Mouse (Mus musculus): ENCODE data around the gene Zfp398. TPM values are rescaled to one million over a fixed set of nuclear protein-coding genes. Genes with fewer than 3 reads are reported as not detected.

Zfp398 gene
- 10 to 100 TPM in 1 of 2 experiments, 1 to 10 TPM in 1; 8.8 to 12.3 TPM for total RNA-seq (2021)
- long read RNA-seq, experiment 1, full-length matches to known transcripts: 3 of 4 reads
- long read RNA-seq, experiment 1, partial matches to known transcripts: 1 of 4 reads
- long read RNA-seq, experiment 1, other reads (novel, unspliced or antisense): 0 of 4 reads
- long read RNA-seq, experiment 2, partial matches to known transcripts: 0 of 4 reads
- long read RNA-seq, experiment 2, other reads (novel, unspliced or antisense): 1 of 4 reads

DNA sequence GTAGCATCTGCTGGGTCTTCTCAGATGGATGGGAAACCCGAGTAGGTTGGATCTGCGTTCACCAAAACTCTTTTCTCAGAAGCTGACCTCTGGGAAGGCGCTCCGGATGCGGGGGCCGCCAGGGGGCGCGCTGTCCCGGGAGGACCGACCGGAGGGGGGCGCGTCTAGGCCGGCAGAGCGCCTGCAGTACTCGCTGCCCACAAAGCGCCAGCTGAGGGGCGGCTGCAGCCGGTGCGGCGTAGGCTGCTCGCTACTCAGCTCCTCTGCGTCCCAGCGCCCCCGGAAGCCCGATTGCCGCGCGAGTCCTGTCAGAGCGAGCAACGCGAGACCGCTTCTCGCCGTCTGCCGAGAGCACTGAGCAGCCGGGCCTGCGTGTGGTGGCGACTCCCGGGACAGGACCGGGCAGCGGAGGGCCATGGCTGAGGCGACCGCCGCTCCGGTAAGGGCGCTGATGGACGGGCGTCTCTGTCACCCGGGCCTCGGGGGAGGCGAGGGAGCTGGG lies at the start of gene Zfp398:
Gene Zfp398, plus strand, starts transcription at position 180 of the 502 bp plus-strand sequence.
- DNase-seq (ENCODE audit: low spot score in 2 of 2): peak; percentile 99

- peak; percentile 70 to 76 for DNase-seq (ENCODE audit: low spot score in 2 of 2)
These were observed 47.3 kb upstream of the Zfp398 start for GRCm38 (mm10) chr6:47787941-47788736.

- no peak for DNase-seq (ENCODE audit: low spot score in 2 of 2)
These were observed 46.6 kb upstream of the Zfp398 start for GRCm38 (mm10) chr6:47788821-47789220.

- no peak for DNase-seq (ENCODE audit: low spot score in 2 of 2)
These were observed 44.7 kb upstream of the Zfp398 start for GRCm38 (mm10) chr6:47790745-47791144.

DNA sequence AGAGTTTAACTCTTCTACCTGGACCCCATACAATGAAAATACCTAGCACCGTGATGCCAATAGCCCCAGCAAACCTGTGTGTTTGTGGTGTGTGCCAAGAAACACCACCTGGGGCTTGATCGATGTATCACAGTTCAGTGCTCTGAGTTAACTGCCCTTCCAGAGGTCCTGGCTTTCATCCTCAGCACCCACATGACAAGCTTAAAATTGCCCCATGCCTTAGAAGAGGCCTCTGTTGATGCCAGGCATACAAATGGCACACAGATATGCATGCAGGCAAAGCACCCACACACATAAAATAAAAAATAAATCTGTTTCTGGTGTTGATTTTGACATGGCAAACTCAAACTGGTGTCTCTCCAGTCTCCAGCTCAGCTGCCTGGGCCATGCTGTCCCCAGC lies 42.9 kb upstream of the Zfp398 start:
- peak in 1 of 2 experiments; percentile 10 for DNase-seq (ENCODE audit: low spot score in 2 of 2)

DNA sequence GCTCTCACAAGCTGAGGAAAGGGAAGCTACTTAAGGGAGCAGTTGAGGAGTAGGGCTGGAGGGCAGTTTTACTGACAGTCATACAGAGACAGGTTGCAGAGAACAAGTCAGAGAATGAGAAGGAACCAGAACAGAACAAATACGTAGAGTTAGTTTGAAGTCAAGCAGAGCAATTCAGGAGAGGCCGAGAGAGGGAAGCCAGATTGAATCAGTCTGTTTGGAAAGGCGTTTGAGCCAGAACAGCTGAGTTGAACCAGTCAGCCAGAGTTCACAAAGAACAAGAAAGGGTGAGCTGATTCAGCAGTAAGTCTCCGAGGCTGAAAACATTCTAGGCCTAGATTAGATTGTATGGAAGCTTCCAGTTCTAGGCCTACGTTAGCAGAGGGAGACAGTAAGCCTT lies 42.2 kb upstream of the Zfp398 start:
- DNase-seq (ENCODE audit: low spot score in 2 of 2): peak in 1 of 2 experiments; percentile 12

GRCm38 (mm10) chr6:47794106-47794830 lies 41.2 kb upstream of the Zfp398 start:
- no peak for DNase-seq (ENCODE audit: low spot score in 2 of 2)

DNA sequence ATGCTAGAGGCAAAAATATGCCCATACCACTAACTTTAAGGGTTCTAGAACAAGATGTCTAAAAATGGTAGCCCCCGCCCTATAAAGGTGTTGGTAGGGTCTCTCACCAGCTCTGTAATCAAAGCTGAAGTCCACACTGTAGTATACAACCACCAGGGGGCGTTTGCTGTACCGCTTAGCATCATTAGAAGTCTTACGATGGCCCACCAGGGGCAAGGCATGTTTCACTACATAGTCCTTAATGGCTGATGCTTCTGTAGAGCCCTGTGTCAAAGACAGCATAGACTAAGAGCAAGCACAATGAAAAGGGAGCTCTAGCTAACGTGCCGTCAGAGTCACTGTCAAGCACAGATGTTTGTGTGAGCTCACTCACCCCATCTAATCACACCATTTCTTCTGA lies 36.4 kb upstream of the Zfp398 start:
- DNase-seq (ENCODE audit: low spot score in 2 of 2): peak; percentile 42 to 48

DNA sequence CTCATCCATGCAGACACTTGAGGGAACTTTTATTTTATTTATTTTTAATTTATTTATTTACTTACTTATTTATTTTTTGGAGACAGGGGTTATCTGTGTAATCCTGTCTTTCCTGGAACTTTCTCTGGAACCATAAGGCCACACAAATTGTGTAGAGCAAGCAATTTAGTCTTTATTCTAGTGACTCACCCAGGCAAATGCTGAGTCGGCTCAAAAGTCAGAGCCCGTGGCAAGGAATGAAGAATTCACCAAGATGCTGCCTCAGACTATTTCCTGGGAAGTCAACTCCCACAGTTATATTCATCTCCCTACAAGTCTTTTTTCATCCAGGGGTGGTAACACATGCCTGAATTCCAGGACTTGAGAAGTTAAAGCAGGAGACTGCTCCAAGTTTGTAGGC lies 29.9 kb upstream of the Zfp398 start:
- no peak for DNase-seq (ENCODE audit: low spot score in 2 of 2)

- no peak for DNase-seq (ENCODE audit: low spot score in 2 of 2)
These were observed 28.0 kb upstream of the Zfp398 start for GRCm38 (mm10) chr6:47807419-47807818.

DNA sequence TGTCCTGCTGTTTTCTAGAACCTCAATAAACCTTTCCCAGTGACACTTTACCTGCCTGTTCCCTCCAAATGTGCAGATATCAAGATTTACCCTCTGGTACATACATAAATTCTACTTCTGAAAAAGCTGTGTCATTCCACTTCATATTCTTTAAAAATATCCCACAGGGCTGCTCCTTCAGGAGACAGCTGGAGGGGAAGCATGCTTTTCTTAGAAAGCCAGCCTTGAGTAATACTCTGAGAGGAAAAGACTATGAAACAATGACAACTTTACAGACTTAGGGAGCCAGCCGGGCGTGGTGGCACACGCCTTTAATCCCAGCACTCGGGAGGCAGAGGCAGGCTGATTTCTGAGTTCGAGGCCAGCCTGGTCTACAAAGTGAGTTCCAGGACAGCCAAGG lies 26.9 kb upstream of the Zfp398 start:
- no peak for DNase-seq (ENCODE audit: low spot score in 2 of 2)

DNA sequence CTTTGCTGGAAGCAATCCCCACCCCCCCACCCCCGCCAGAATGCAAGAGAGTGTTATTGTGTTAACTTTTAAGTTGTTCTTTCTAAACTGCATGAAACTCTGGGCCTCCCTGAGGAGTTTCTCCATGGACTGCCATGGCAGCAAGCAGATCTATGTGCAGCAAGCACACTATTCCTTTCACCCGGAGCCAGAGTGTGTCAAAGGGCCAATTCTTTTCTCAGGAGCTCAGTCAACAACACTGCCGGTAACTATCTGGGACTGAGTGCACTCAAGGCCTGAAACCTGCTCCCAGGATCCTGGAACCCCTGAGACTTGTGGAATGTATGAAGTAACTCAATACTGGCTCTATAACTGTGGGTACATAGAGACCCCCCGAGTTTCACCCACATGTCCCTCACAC lies 26.4 kb upstream of the Zfp398 start:
- DNase-seq (ENCODE audit: low spot score in 2 of 2): no peak

DNA sequence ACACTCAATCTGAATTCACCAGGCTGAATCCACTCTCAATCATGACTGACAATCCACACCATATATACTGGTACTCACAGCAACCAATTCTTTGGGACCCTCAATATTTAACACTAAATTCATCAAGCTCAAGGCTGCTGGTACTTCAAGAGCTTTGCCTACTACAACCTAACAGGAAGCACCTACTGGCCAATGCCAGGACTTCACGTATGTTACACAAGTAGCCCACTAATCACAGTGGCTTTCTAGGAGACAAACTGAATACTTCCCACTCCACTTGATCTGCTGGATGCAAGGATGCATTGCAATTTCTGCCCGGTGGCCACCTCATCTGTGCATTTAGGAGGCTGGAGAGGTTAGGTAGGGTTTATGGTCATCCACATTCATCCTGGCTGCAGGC lies 25.3 kb upstream of the Zfp398 start:
- DNase-seq (ENCODE audit: low spot score in 2 of 2): no peak

- no peak for DNase-seq (ENCODE audit: low spot score in 2 of 2)
These were observed 24.1 kb upstream of the Zfp398 start for GRCm38 (mm10) chr6:47811324-47811723.

GRCm38 (mm10) chr6:47812271-47812915 lies 23.1 kb upstream of the Zfp398 start:
- no peak for DNase-seq (ENCODE audit: low spot score in 2 of 2)

- peak; percentile 95 for DNase-seq (ENCODE audit: low spot score in 2 of 2)
These were observed 22.1 kb upstream of the Zfp398 start, which contains the start of gene Pdia4 for GRCm38 (mm10) chr6:47813257-47813878. Pdia4 (minus strand) TSS chr6:47813430.

- DNase-seq (ENCODE audit: low spot score in 2 of 2): no peak
These were observed 19.3 kb upstream of the Zfp398 start for GRCm38 (mm10) chr6:47816151-47816550.

DNA sequence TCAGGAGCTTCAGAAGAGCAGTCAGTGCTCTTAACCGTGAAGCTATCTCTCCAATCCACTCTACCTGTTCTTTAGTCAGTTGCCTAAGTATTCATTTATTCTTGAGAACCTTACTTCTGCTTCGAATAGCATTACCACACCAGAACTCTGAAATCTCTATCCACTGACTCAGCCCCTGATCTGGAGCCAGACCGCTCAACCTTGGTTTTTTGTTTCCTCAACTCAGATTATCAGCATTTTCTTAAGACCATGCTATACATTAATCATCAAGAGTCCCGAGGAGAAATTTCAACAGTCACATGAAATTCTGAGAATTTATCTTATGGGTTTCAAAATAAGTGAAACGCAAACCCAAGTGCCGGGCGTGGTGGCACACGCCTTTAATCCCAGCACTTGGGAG lies 16.7 kb upstream of the Zfp398 start:
- no peak for DNase-seq (ENCODE audit: low spot score in 2 of 2)

DNA sequence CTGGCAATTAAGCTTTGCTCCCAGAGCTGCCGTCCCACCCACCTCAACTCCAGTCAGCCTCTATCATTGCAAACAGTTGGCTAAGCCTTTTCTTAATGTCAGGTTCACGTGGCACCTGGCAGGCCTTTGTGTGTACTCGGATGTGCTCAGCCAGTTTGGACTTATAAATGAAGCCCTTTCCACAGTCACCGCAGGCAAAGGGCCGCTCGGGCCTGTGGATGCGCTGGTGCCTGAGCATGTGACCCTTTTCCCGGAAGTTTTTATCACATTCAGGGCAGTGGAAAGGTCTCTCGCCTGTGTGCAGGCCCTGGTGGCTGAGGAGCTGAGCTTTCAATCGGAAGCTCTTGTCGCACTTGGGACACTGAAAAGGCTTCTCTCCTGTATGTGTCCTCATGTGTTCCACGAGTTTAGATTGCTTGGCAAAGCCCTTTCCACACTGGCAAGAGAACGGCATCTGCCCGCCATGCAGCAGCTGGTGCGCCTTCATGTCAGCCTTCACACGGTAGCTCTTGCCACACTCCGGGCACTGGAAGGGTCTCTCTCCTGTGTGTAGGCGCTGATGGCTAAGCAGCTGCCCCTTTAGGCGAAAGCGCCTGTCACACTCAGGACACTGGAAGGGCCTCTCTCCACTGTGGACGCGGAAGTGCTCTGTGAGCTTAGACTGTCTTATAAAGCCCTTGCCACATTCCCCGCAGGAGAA lies 15.7 kb upstream of the Zfp398 start:
- peak in 1 of 2 experiments; percentile 17 for DNase-seq (ENCODE audit: low spot score in 2 of 2)

GRCm38 (mm10) chr6:47821236-47821635 lies 14.2 kb upstream of the Zfp398 start:
- DNase-seq (ENCODE audit: low spot score in 2 of 2): peak in 1 of 2 experiments; percentile 11

Data from adrenal gland, adult 18-20 months (tissue).